Mouse (Mus musculus) colon, adult 2 months (tissue): ENCODE results near the gene Mpp6. TPM values are rescaled to one million over a fixed set of nuclear protein-coding genes. Genes with fewer than 3 reads are reported as not detected.

Experiments
- polyA plus RNA-seq: library from polyadenylated mRNA; depleted of rRNA; stranded (reverse); fragments of >200 nt; gene quantifications from 2 replicates; pipeline ENCODE4 v1.2.3, GENCODE M21; 2012; rRNA removed

Gene Mpp6
- 7.1 and 7.8 TPM in 2 replicates for polyA plus RNA-seq

GRCm38 (mm10) chr6:50109757-50110378, at the start of gene Mpp6:
Gene Mpp6, plus strand, starts transcription at chr6:50110241.

Other genes starting within 250 kb of the Mpp6 start
- gene Gsdme, start 153.6 kb downstream of the Mpp6 start, polyA plus RNA-seq = 5.0 and 7.2 TPM in 2 replicates